Mouse (Mus musculus): ENCODE data around the gene Zfp639. TPM values are rescaled to one million over a fixed set of nuclear protein-coding genes. Genes with fewer than 3 reads are reported as not detected.

Gene Zfp639
- polyA plus RNA-seq (2012; rRNA removed), result 15.7 TPM in 2 replicates

GRCm38 (mm10) chr3:32509496-32510374 lies at the start of gene Zfp639:
Gene Zfp639, plus strand, starts transcription at chr3:32510259.

GRCm38 (mm10) chr3:32492097-32493090 lies 17.7 kb upstream of the Zfp639 start, which contains the start of gene Kcnmb3:
Gene Kcnmb3, minus strand, starts transcription at chr3:32492231.

GRCm38 (mm10) chr3:32529303-32529898 lies 19.3 kb downstream of the Zfp639 start, which contains the start of gene Mfn1:
Gene Mfn1, plus strand, starts transcription at chr3:32529465.

Other genes starting within 250 kb of the Zfp639 start
- gene Zmat3, start 144.2 kb upstream of the Zfp639 start, polyA plus RNA-seq (2012; rRNA removed), result 0.77 and 0.86 TPM in 2 replicates
- 6.0 and 6.3 TPM in 2 replicates for gene Pik3ca, start 112.6 kb upstream of the Zfp639 start, polyA plus RNA-seq (2012; rRNA removed)
- gene Kcnmb3, start 18.0 kb upstream of the Zfp639 start, polyA plus RNA-seq (2012; rRNA removed), result not detected in 2 replicates
- gene Mfn1, start 19.2 kb downstream of the Zfp639 start, polyA plus RNA-seq (2012; rRNA removed), result 9.1 and 10.0 TPM in 2 replicates
- gene Gnb4, start 106.3 kb downstream of the Zfp639 start, polyA plus RNA-seq (2012; rRNA removed), result 5.0 and 6.3 TPM in 2 replicates
- gene Actl6a, start 196.0 kb downstream of the Zfp639 start, polyA plus RNA-seq (2012; rRNA removed), result 21.9 and 22.2 TPM in 2 replicates
- gene Ndufb5, start 226.7 kb downstream of the Zfp639 start, polyA plus RNA-seq (2012; rRNA removed), result 139 and 147 TPM in 2 replicates
- 7.7 and 8.3 TPM in 2 replicates for gene Mrpl47, start 227.3 kb downstream of the Zfp639 start, polyA plus RNA-seq (2012; rRNA removed)